Mouse (Mus musculus): ENCODE data around the gene Tmem251. TPM values are rescaled to one million over a fixed set of nuclear protein-coding genes. Genes with fewer than 3 reads are reported as not detected.

Gene Tmem251
- polyA plus RNA-seq, 1 experiment from 2014 or later = 6.5 TPM

DNA sequence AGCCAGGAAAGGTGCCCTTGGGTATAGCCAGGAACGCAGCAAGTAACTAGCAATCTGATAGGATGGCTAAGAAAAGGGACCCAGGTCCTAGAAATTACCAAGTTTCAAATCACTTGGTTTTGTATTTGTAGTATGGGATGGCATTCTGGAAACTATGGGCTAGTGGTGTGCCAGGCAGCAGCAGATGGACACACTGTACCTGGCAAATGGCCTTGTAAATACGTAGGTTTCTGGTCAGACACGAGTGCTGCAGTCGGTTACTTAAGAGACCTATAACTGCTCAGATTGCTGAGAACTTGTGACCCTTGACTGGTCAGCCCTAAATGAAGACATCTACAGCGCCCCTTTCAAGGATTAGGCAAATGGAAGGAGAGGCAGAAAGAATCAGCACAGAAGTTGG, 34.6 kb downstream of the Tmem251 start:
- in situ Hi-C loops (cut with MboI; ENCODE audit: low pct_unique_long_range_greater_than_20kb) = no loop called here
- ATAC-seq (no peak), DNase-seq (ENCODE audit: low read depth, low spot score) (no peak)
- TF ChIP-seq CTCF (IDR thresholded peaks at IDR 0.05) = no peak
- ChIA-PET POLR2A (no interaction called here), CTCF (no interaction called here)
- no peaks in the 10 kb centered on the region for H3K27me3 ChIP-seq

DNA sequence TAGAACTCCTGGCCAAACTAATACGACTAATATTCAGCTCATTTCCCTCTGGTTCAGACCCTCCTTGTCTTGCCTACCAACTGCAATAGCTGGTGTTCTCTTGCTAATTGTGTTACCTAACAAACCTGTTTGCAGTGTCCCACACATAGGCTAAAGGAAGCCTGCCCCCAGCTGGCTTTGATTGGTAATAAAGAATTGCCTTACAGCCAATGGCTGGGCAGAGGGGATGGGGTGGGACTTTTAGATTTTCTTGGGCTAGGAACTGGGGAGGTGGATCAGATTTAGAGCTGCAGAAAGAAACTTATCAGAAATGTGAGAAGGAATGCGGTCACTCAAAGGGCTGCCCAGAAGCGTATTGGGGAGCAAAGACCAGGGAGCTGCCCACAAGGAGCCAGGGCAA, 35.9 kb downstream of the Tmem251 start:
- peak; percentile 44 for TF ChIP-seq CTCF (IDR thresholded peaks at IDR 0.05)
- no peaks in the 10 kb centered on the region for H3K27me3 ChIP-seq
- no peak for ATAC-seq
- CTCF ChIA-PET = interaction anchor here (0.6 to 1.6 kb wide), 4 partner anchors 10 to 16 kb away, joined by 3 to 5 read pairs (median 4); no protein-coding TSS in a partner anchor
- in situ Hi-C loops (cut with MboI; ENCODE audit: low pct_unique_long_range_greater_than_20kb) = no loop called here
- DNase-seq (ENCODE audit: low read depth, low spot score) = no peak
- POLR2A ChIA-PET = no interaction called here

DNA sequence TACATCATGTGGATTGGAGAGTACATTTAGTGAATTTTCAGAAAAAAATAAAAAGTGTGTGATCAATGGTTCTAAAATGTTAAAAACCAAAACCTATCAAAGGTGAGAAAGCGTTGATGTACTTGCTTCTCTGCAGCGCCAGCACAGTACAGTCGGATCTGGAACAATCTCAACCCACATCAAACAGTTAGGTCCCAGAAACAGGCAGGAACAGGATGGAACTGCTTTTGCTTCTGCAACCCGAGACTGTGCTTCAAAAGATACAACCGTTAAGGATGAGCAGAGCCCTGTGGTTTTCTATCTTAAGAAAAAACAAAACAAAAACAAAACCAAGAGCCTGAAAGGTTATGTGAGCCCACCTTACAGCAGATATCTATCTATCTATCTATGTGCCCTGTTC, 39.3 kb downstream of the Tmem251 start:
- ChIA-PET POLR2A (interaction anchor here (0.7 kb wide), 1 partner anchor 11 kb away, joined by 4 read pairs; no protein-coding TSS in a partner anchor), CTCF (interaction anchor here (1.6 kb wide), 1 partner anchor 13 kb away, joined by 5 read pairs; no protein-coding TSS in a partner anchor)
- in situ Hi-C loops (cut with MboI; ENCODE audit: low pct_unique_long_range_greater_than_20kb) = no loop called here
- H3K27me3 ChIP-seq = no peaks in the 10 kb centered on the region
- TF ChIP-seq CTCF (IDR thresholded peaks at IDR 0.05) = no peak
- ATAC-seq (no peak), DNase-seq (ENCODE audit: low read depth, low spot score) (no peak)

DNA sequence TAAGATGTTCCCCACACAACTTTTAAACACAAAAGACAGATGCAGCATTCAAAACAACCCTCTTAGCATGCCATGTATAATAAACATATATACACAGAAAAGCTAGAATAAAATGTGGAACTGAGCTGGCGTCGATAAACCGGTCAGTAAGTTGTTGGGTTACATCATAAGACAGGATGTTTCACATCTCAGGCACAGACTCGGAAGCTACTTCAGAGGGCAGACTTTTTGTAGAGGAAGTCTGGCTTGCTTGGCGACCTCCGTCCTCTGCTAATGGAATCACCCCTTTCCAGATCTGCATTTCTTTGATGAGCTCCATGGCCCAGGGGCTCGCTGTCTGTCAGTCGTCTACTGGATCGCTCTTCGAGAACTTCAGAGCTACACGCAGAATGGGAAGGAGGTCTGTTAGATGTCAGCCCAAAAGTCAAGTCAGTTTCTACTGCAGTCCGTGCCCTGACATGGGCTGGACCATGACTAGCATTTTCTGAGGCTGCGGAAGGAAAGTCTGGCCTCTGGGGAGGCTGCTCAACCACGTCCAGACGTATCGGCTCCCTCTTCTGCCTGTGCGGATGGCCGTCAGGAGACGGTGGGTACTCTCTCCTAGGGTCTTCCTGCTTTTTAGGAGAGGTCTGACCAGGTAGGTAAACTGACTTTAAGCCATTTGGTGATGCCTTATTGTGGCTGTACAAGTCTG, 41.5 kb downstream of the Tmem251 start:
- POLR2A ChIA-PET = no interaction called here
- no peak for DNase-seq (ENCODE audit: low read depth, low spot score)
- in situ Hi-C loops (cut with MboI; ENCODE audit: low pct_unique_long_range_greater_than_20kb) = no loop called here
- TF ChIP-seq CTCF (IDR thresholded peaks at IDR 0.05) = no peak
- CTCF ChIA-PET = no interaction called here
- no peaks in the 10 kb centered on the region for H3K27me3 ChIP-seq
- no peak for ATAC-seq

DNA sequence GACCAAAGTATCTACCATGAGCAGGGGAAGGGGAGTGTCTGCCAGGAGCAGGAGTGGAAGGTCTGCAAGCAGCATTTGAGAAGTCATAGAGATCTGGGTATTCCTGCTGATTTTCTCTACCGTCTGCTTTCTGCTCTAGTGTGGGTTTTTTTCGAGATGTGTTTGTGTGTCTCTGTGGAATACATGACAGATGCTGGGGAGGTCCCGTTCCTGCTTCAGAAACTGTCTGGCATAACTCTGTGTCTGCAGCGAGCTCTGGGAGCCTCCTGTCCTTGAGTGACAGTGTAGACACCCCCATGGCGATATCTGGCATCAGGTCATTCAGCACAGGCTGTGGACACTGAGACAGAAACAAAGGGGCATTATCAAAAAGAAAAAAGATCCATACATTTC, 42.0 kb downstream of the Tmem251 start:
- CTCF ChIA-PET = no interaction called here
- no peak for TF ChIP-seq CTCF (IDR thresholded peaks at IDR 0.05)
- POLR2A ChIA-PET = no interaction called here
- ATAC-seq (no peak), DNase-seq (ENCODE audit: low read depth, low spot score) (no peak)
- no peaks in the 10 kb centered on the region for H3K27me3 ChIP-seq
- in situ Hi-C loops (cut with MboI; ENCODE audit: low pct_unique_long_range_greater_than_20kb) = no loop called here

DNA sequence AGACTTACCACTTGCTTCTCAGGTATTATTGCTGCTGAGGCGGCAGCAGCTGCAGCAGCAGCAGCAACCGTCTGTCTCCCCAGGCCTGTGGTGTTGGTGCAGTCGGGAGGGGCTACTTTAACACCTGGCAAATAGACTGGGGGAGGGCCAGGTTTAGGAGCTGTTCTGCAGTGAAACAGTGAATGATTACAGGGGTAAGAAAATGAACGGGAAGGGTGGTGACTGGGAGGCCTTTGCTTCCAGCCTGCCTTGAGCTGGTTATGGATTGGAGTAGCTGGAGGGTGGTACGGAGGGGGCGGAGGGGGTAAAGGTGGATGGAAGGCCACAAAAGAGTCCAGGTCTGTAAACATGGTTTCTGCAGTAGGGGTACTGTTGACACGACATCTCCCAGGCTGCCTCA, 44.4 kb downstream of the Tmem251 start:
- CTCF ChIA-PET = interaction anchor here (0.8 to 1.2 kb wide), 4 partner anchors 16 to 48 kb away, joined by 3 read pairs; no protein-coding TSS in a partner anchor
- no peak for TF ChIP-seq CTCF (IDR thresholded peaks at IDR 0.05)
- DNase-seq (ENCODE audit: low read depth, low spot score) (no peak), ATAC-seq (no peak)
- H3K27me3 ChIP-seq = no peaks in the 10 kb centered on the region
- POLR2A ChIA-PET = no interaction called here
- in situ Hi-C loops (cut with MboI; ENCODE audit: low pct_unique_long_range_greater_than_20kb) = no loop called here

Other genes with a start within 250 kb of the Tmem251 start
- 0.08 TPM for gene Chga, start 188.8 kb upstream of the Tmem251 start, polyA plus RNA-seq (2021)
- gene Itpk1, start 38.8 kb upstream of the Tmem251 start, polyA plus RNA-seq (2021) = 22.9 TPM
- gene Moap1, start 101 bp upstream of the Tmem251 start, polyA plus RNA-seq (2021) = 13.3 TPM
- not detected for gene Gm28051, start 14.0 kb downstream of the Tmem251 start, polyA plus RNA-seq (2021)
- 14.6 TPM for gene Gon7, start 14.0 kb downstream of the Tmem251 start, polyA plus RNA-seq (2021)
- 33.0 TPM for gene Ubr7, start 14.2 kb downstream of the Tmem251 start, polyA plus RNA-seq (2021)
- 9.5 TPM for gene Gm20604, start 14.9 kb downstream of the Tmem251 start, polyA plus RNA-seq (2021)
- 29.2 TPM for gene Btbd7, start 134.7 kb downstream of the Tmem251 start, polyA plus RNA-seq (2021)
- gene Cox8c, start 155.6 kb downstream of the Tmem251 start, polyA plus RNA-seq (2021) = not detected
- gene Unc79, start 205.1 kb downstream of the Tmem251 start, polyA plus RNA-seq (2021) = not detected